Mouse (Mus musculus) neural tube, embryonic 13.5 days (tissue): ENCODE results near the gene Agrp. TPM values are rescaled to one million over a fixed set of nuclear protein-coding genes. Genes with fewer than 3 reads are reported as not detected.

Source experiments
- ATAC-seq: fragments of 200-750 bp; cut with Nextera tagmentation; 2 replicates; pipeline ENCODE4 v1.8.0; 2017; ENCODE audit warnings: low read depth, mild to moderate bottlenecking, moderate TSS enrichment, moderate library complexity
- H3K27ac ChIP-seq: fragments of 300-500 bp; sonication (generic); replicated peaks from 2 replicates; pipeline ENCODE4 v1.5.1; 2015; ENCODE audit warnings: moderate library complexity, mild to moderate bottlenecking, inconsistent platforms
- H3K27me3 ChIP-seq: fragments of 300-500 bp; sonication (generic); 2 replicates; pipeline ENCODE4 v1.6.1; 2015; ENCODE audit warnings: mild to moderate bottlenecking, inconsistent platforms
- H3K36me3 ChIP-seq: fragments of 300-500 bp; sonication (generic); 2 replicates; pipeline ENCODE4 v1.6.1; 2015; ENCODE audit warnings: mild to moderate bottlenecking, inconsistent platforms
- H3K4me1 ChIP-seq: fragments of 300-500 bp; sonication (generic); replicated peaks from 2 replicates; pipeline ENCODE4 v1.6.1; 2015; ENCODE audit warnings: inconsistent platforms
- H3K4me2 ChIP-seq: fragments of 300-500 bp; sonication (generic); 2 replicates; pipeline ENCODE4 v1.6.1; 2015; ENCODE audit warnings: inconsistent platforms, mild to moderate bottlenecking, moderate library complexity
- H3K4me3 ChIP-seq: fragments of 300-500 bp; sonication (generic); 2 replicates; pipeline ENCODE4 v1.5.1; 2015; ENCODE audit warnings: mild to moderate bottlenecking, inconsistent platforms
- H3K9ac ChIP-seq: fragments of 300-500 bp; sonication (generic); 2 replicates; pipeline ENCODE4 v1.6.1; 2015; ENCODE audit warnings: moderate library complexity, mild to moderate bottlenecking, inconsistent platforms
- H3K9me3 ChIP-seq: fragments of 300-500 bp; sonication (generic); 2 replicates; pipeline ENCODE4 v1.6.1; 2016; ENCODE audit warnings: inconsistent platforms
- WGBS: fragments of 180-500 bp; shearing (Covaris S2); methylation state at CpG from one replicate; pipeline ENCODE4 v1.1.7; 2015; 5-methylcytosine and 5-hydroxymethylcytosine counted together
- microRNA counts: library from miRNA; unstranded; fragments of <30 nt; microRNA quantifications from one replicate; lab custom pipeline; 2016
- microRNA-seq: library from miRNA; unstranded; fragments of <30 nt; microRNA quantifications from one replicate; pipeline ENCODE4, GENCODE M21; 2016
- polyA plus RNA-seq: library from polyadenylated mRNA; unstranded; fragments of >200 nt; fragmentation: Nextera tagmentation; extraction: Ambion mirVana; gene quantifications from 2 replicates; pipeline ENCODE4 v1.2.1, GENCODE M21; 2015

The Agrp gene
- polyA plus RNA-seq, 1 experiment from 2014 or later = 2.0 TPM

- no peak overlapping the region for H3K4me2 ChIP-seq
- peaks cover 46% of the 10 kb centered on the region for H3K4me1 ChIP-seq
- H3K27me3 ChIP-seq = peaks cover 9% of the 10 kb centered on the region; the same call in 1 of the 2 replicates
- ATAC-seq = no peak
- peaks cover 55% of the 10 kb centered on the region for H3K36me3 ChIP-seq
- no peak overlapping the region for H3K9ac ChIP-seq
- WGBS = 87% methylated on average over 21 of the region's 21 CpGs
- H3K4me3 ChIP-seq = no peak overlapping the region
- no peak overlapping the region for H3K27ac ChIP-seq
- no peaks in the 10 kb centered on the region for H3K9me3 ChIP-seq
Observed at GRCm38 (mm10) chr8:105521995-105522769, 115.0 kb downstream of the Agrp start.

- ATAC-seq = no peak
- H3K9ac ChIP-seq = peak overlapping the region; percentile 32
Observed at GRCm38 (mm10) chr8:105521061-105521460, 116.1 kb downstream of the Agrp start.

DNA sequence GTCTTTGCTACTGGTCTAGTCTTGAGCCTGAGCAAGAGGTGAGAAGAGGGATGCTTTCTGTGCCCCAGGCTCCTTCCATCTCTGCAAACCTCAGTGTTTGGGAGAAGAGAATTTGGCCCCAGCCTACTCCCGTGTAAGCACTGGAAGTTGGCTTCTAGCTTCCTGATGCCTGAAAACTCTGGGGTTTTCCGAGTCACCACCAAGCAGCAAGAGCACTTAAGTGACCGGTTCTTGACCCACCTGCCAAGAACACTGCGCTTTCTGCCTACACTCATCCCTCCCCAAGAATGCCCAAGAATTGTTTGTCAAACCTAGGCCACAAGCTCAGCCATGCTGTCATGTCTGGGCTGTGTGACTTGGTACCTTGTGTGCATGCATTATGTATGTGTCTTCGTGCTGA lies 116.7 kb downstream of the Agrp start:
- Histone ChIP-seq H3K27me3 (peaks cover 15% of the 10 kb centered on the region), H3K36me3 (peaks cover 44% of the 10 kb centered on the region), H3K4me3 (0 out of 2 replicates have a peak overlapping the region, but pooled peaks have one; percentile 54), H3K4me1 (peaks cover 55% of the 10 kb centered on the region), H3K9me3 (no peaks in the 10 kb centered on the region), H3K9ac (peak overlapping the region; percentile 32), H3K4me2 (peak overlapping the region; percentile 92), H3K27ac (peak overlapping the region; percentile 76)
- no peak for ATAC-seq
- 34% methylated on average over 5 of the region's 5 CpGs for WGBS

More at GRCm38 (mm10) chr8:105521061-105521460, 116.1 kb downstream of the Agrp start:
- Histone ChIP-seq H3K27me3 (peaks cover 15% of the 10 kb centered on the region), H3K4me3 (no peak overlapping the region), H3K36me3 (peaks cover 49% of the 10 kb centered on the region), H3K4me1 (peaks cover 52% of the 10 kb centered on the region), H3K4me2 (peak overlapping the region; percentile 24), H3K9me3 (no peaks in the 10 kb centered on the region), H3K27ac (peak overlapping the region; percentile 68)
- 0% methylated on average over 3 of the region's 3 CpGs for WGBS

DNA sequence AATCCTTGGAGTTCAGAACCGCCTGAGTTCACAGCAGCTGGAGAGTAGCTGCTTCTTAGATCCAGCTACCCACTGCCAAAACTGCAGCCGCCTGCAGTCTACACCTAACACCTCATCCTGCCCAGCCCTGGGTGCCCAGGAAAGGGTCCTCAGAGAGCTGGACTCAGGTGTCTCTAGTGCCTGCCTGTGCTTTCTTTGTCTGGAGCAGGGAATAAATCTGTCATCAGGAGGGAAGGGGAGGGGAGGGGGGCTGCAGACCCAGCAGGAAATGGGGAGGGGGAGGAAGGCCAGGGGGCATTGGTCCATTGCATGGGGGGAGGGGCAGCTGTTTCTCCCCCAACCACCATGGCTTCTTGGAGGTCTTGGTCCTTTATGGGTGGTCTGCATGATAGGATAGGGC lies 117.6 kb downstream of the Agrp start:
- ATAC-seq = no peak
- Histone ChIP-seq H3K9me3 (no peaks in the 10 kb centered on the region), H3K4me1 (peaks cover 55% of the 10 kb centered on the region), H3K27ac (peak overlapping the region; percentile 76; the same call in 1 of the 2 replicates), H3K9ac (peak overlapping the region; percentile 79), H3K36me3 (peaks cover 35% of the 10 kb centered on the region), H3K4me3 (peak overlapping the region; percentile 54), H3K27me3 (peaks cover 15% of the 10 kb centered on the region), H3K4me2 (peak overlapping the region; percentile 92)
- WGBS = 6% methylated on average over 2 of the region's 2 CpGs

DNA sequence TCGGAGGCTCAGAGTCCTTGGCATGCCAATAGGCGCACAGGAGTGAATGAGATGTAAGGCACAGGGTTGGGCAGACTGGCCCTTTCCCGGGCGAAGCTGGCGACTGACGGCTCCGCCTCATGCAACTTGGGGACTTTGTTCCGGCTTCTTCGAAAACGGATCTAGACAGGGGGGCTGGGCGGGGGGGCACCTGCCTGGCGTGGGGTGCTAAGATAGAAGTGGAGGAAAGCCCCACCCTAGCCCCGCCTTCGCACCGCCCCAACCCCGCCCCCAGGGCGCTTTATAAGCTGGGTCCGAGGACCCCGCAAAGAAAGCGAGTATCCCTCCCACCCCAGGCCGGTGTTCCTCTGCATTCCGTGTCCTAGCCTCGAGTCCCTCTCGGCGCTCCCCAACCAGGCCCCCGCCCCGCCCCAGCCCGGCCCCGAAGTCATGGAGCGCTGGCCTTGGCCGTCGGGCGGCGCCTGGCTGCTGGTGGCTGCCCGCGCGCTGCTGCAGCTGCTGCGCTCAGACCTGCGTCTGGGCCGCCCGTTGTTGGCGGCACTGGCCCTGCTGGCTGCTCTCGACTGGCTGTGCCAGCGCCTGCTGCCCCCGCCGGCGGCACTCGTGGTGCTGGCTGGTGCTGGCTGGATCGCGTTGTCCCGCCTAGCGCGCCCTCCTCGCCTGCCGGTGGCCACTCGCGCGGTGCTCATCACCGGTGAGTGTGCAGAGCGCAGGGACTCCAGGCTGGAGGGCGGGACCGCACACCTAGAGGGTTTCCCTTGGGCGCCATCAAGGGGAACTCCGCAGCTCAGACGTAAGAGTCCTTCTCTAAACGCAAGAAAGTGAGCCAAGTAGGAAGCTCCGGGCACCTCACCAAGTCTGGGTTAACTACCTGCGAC lies 118.5 kb downstream of the Agrp start, which contains the start of gene Hsd11b2:
Hsd11b2 (plus strand) TSS at position 320 of the 878 bp plus-strand sequence.
- Histone ChIP-seq H3K9ac (peak within 1 kb of the TSS; percentile 79), H3K36me3 (peaks cover 27% of the 10 kb centered on the region), H3K27me3 (peaks cover 15% of the 10 kb centered on the region), H3K4me3 (peak within 1 kb of the TSS; percentile 54), H3K4me2 (peak within 1 kb of the TSS; percentile 92), H3K27ac (peak within 1 kb of the TSS; percentile 76), H3K4me1 (peaks cover 55% of the 10 kb centered on the region), H3K9me3 (no peaks in the 10 kb centered on the region)
- under 1% methylated on average over 68 of the region's 68 CpGs for WGBS
- ATAC-seq = peak; percentile 54

- ATAC-seq = no peak
- peaks cover 55% of the 10 kb centered on the region for H3K4me1 ChIP-seq
Observed at GRCm38 (mm10) chr8:105517346-105517745, 119.8 kb downstream of the Agrp start.

More at GRCm38 (mm10) chr8:105517346-105517745, 119.8 kb downstream of the Agrp start:
- peaks cover 15% of the 10 kb centered on the region for H3K27me3 ChIP-seq
- H3K9ac ChIP-seq = no peak overlapping the region
- H3K4me2 ChIP-seq = no peak overlapping the region
- H3K9me3 ChIP-seq = no peaks in the 10 kb centered on the region
- H3K4me3 ChIP-seq = no peak overlapping the region
- H3K36me3 ChIP-seq = peaks cover 14% of the 10 kb centered on the region
- 49% methylated on average over 8 of the region's 8 CpGs for WGBS
- H3K27ac ChIP-seq = no peak overlapping the region

MicroRNAs encoded within 50 kb of the gene (microRNA counts, 519-probe panel; counts per million panel counts)
- 3,013 counts per million, percentile 33 among the panel's probes with 10 or more counts for microRNA mmu-miR-1966 (lab: Ali Mortazavi, UCI)

Small RNA genes within 50 kb of the gene (microRNA-seq; reads per million reads assigned to microRNA genes)
- not detected for gene Mir1966

Other genes starting within 250 kb of the Agrp start
- not detected in 2 replicates for gene Kctd19, start 223.9 kb downstream of the Agrp start, polyA plus RNA-seq
- gene Lrrc36, start 223.8 kb downstream of the Agrp start, polyA plus RNA-seq = 0.65 and 0.92 TPM in 2 replicates
- 239 and 296 TPM in 2 replicates for gene Tppp3, start 165.9 kb downstream of the Agrp start, polyA plus RNA-seq
- gene Zdhhc1, start 140.5 kb downstream of the Agrp start, polyA plus RNA-seq = 27.8 and 31.9 TPM in 2 replicates
- gene Hsd11b2, start 118.6 kb downstream of the Agrp start, polyA plus RNA-seq = 5.4 and 5.5 TPM in 2 replicates
- 195 and 211 TPM in 2 replicates for gene Atp6v0d1, start 71.3 kb downstream of the Agrp start, polyA plus RNA-seq
- gene Ripor1, start 32.1 kb downstream of the Agrp start, polyA plus RNA-seq = 30.5 and 35.9 TPM in 2 replicates
- gene Ctcf, start 825 bp downstream of the Agrp start, polyA plus RNA-seq = 105 and 118 TPM in 2 replicates
- gene Carmil2, start 48.9 kb upstream of the Agrp start, polyA plus RNA-seq = 16.6 and 20.2 TPM in 2 replicates
- 77.1 and 87.1 TPM in 2 replicates for gene Acd, start 63.7 kb upstream of the Agrp start, polyA plus RNA-seq
- 47.7 and 48.0 TPM in 2 replicates for gene Pard6a, start 63.8 kb upstream of the Agrp start, polyA plus RNA-seq
- gene 4933405L10Rik, start 70.3 kb upstream of the Agrp start, polyA plus RNA-seq = not detected in 2 replicates
- 10.3 and 11.2 TPM in 2 replicates for gene Enkd1, start 70.8 kb upstream of the Agrp start, polyA plus RNA-seq
- 66.7 and 72.4 TPM in 2 replicates for gene Gfod2, start 121.3 kb upstream of the Agrp start, polyA plus RNA-seq
- 11.6 and 13.0 TPM in 2 replicates for gene Ranbp10, start 190.0 kb upstream of the Agrp start, polyA plus RNA-seq
- 0.46 and 0.54 TPM in 2 replicates for gene Tsnaxip1, start 190.3 kb upstream of the Agrp start, polyA plus RNA-seq
- gene Cenpt, start 215.9 kb upstream of the Agrp start, polyA plus RNA-seq = 52.7 and 63.8 TPM in 2 replicates
- gene Thap11, start 217.7 kb upstream of the Agrp start, polyA plus RNA-seq = 61.4 and 64.1 TPM in 2 replicates
- 198 and 201 TPM in 2 replicates for gene Nutf2, start 223.2 kb upstream of the Agrp start, polyA plus RNA-seq
- gene Edc4, start 243.5 kb upstream of the Agrp start, polyA plus RNA-seq = 43.9 and 48.6 TPM in 2 replicates